ENCODE assay signal across 10 mouse cellular contexts in the genomic region with DNA sequence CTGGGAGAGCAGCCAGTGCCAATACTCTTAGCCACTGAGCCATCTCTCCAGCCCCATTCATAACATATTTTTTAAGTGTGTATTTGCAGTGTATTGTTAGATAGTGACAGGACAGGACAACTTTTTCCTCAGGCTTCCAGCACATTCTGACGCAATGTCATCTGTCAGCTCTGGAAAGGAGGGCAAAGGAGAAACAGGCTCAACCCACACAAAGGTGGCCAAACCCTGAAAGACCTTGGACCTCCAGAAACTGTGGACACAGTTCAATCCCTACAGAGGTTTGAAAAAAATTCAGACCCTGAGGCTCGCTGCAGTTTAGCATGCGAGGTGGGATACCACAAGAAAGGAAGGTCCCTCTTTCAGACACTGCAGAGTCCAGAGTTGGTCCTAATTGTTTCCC. TPM values are rescaled to one million over a fixed set of nuclear protein-coding genes. Genes with fewer than 3 reads are reported as not detected.
DNase-seq lines count a peak whose midpoint lies in the region; ATAC-seq and TF ChIP-seq lines count a peak whose summit lies in the region.
"Had no signal": no experiment of that assay in that cellular context is flagged by ENCODE, and none has a peak within 500 bp of the region (broad histone marks: within the 10 kb centered on the region; RNA-seq: fewer than 3 reads in every experiment).

No protein-coding gene starts in this region.

- H3ac ChIP-seq in myocyte (ENCODE audit: control insufficient read depth, insufficient read length): no peak overlapping the region

- no peaks in the 10 kb centered on the region for H3K9me3 ChIP-seq in hindbrain, embryonic 15.5 days

- H3K27ac ChIP-seq in layer of hippocampus, adult 2 months: no peak overlapping the region
- no peak overlapping the region for H3K27ac ChIP-seq in hindbrain, embryonic 15.5 days (replicated peaks)

- ATAC-seq in hindbrain, embryonic 15.5 days (ENCODE audit: low FRiP score, low read depth): no peak

- no peak overlapping the region for H3K9ac ChIP-seq in hindbrain, embryonic 15.5 days

- H3K27me3 ChIP-seq in hindbrain, embryonic 15.5 days: no peaks in the 10 kb centered on the region
- no peaks in the 10 kb centered on the region for H3K27me3 ChIP-seq in myocyte (ENCODE audit: control insufficient read depth, insufficient read depth, insufficient read length)

- H3K4me1 ChIP-seq in hindbrain, embryonic 15.5 days (replicated peaks): peaks cover 16% of the 10 kb centered on the region

- peaks cover 60% of the 10 kb centered on the region for H3K79me2 ChIP-seq in myocyte (ENCODE audit: control insufficient read depth, insufficient read depth)

- no peak for TF ChIP-seq CTCF in layer of hippocampus, adult 2 months (conservative IDR thresholded peaks at IDR 0.05)

- TF ChIP-seq POLR2A in myocyte (IDR thresholded peaks at IDR 0.05; ENCODE audit: insufficient read length, low read depth): no peak

- peak overlapping the region; percentile 97; the same call in 1 of the 2 replicates for H3K4me2 ChIP-seq in hindbrain, embryonic 15.5 days
- peak overlapping the region; percentile 74 for H3K4me2 ChIP-seq in myocyte (ENCODE audit: low read depth)

- H3K4me3 ChIP-seq in layer of hippocampus, adult 2 months: peak overlapping the region; percentile 90
- no peak overlapping the region for H3K4me3 ChIP-seq in hindbrain, embryonic 15.5 days
- H3K4me3 ChIP-seq in myocyte: peak overlapping the region; percentile 93

- 87% methylated on average over 3 of the region's 3 CpGs for WGBS in hindbrain, embryonic 15.5 days

- peak; percentile 48 for DNase-seq in adrenal gland, adult 2 months
- no peak for DNase-seq in adrenal gland, postnatal 14 days
- no peak for DNase-seq in layer of hippocampus, adult 2 months (ENCODE audit: low spot score in 2 of 2)
- DNase-seq in layer of hippocampus, postnatal 10 days (ENCODE audit: low spot score in 2 of 2): no peak
- DNase-seq in spleen, postnatal 36 days (ENCODE audit: low spot score in 2 of 2): no peak
- no peak for DNase-seq in ovary, postnatal 36 days (ENCODE audit: low spot score)
- DNase-seq: spleen, adult 18-20 months had no signal

- peaks cover 9% of the 10 kb centered on the region; the same call in 1 of the 2 replicates for H3K36me3 ChIP-seq in hindbrain, embryonic 15.5 days
- peaks cover 7% of the 10 kb centered on the region for H3K36me3 ChIP-seq in myocyte (ENCODE audit: control insufficient read depth, insufficient read depth)

TF ChIP-seq in myocyte, 11 proteins besides CTCF, POLR2A, EP300 and RAD21:
- TF ChIP-seq TCF3 (IDR thresholded peaks at IDR 0.05; ENCODE audit: insufficient read length, low read depth) (no peak), SRF (IDR thresholded peaks at IDR 0.05; ENCODE audit: control insufficient read depth, insufficient read length, low read depth) (no peak), CEBPB (IDR thresholded peaks at IDR 0.05; ENCODE audit: insufficient read depth, poor library complexity, severe bottlenecking) (no peak), E2F4 (IDR thresholded peaks at IDR 0.05; ENCODE audit: insufficient read depth) (no peak), MYOG (IDR thresholded peaks at IDR 0.05; ENCODE audit: control insufficient read depth in 1 of 3, insufficient read depth in 1 of 3, insufficient read length in 2 of 3, low read depth in 2 of 3) (no peak), MYOD1 (IDR thresholded peaks at IDR 0.05; ENCODE audit: control insufficient read depth in 1 of 3, insufficient read length in 2 of 3, low read depth in 2 of 3) (no peak), TCF12 (IDR thresholded peaks at IDR 0.05; ENCODE audit: insufficient read depth, poor library complexity, severe bottlenecking) (no peak), REST (IDR thresholded peaks at IDR 0.05; ENCODE audit: insufficient read depth, insufficient read length) (no peak), POLR2AphosphoS2 (IDR thresholded peaks at IDR 0.05; ENCODE audit: insufficient read length, low read depth) (no peak), MAX (IDR thresholded peaks at IDR 0.05; ENCODE audit: low read depth) (no peak), USF1 (IDR thresholded peaks at IDR 0.05; ENCODE audit: low read depth) (no peak)

RNA-seq across cellular contexts. Expression of gene Pex14, which starts 1.7 kb away (rescaled TPM):
- total RNA-seq in adrenal gland, adult 2 months (2021): 10 to 100 TPM; 77.8 to 81.4 TPM
- polyA plus RNA-seq in adrenal gland, adult 2 months (2012; rRNA removed): 110 and 111 TPM in 2 replicates
- total RNA-seq in adrenal gland, postnatal 14 days (2021): 61.7 and 64.1 TPM in 2 replicates
- total RNA-seq in layer of hippocampus, adult 2 months (2021): 10 to 100 TPM; 47.8 to 48.5 TPM
- 10 to 100 TPM; 32.2 to 33.2 TPM for total RNA-seq in layer of hippocampus, postnatal 10 days (2021)
- polyA plus RNA-seq in hindbrain, embryonic 15.5 days (2015; fragmentation: Nextera tagmentation; extraction: Ambion mirVana): 54.4 and 61.9 TPM in 2 replicates
- polyA plus RNA-seq in myocyte (2012; fragmentation: generic; extraction: Trizol): 71.5 TPM

RNA-seq across cellular contexts. Expression of gene Dffa, which starts 6.0 kb away (rescaled TPM):
- total RNA-seq in adrenal gland, adult 2 months (2021): 10 to 100 TPM; 19.2 to 26.1 TPM
- polyA plus RNA-seq in adrenal gland, adult 2 months (2012; rRNA removed): 9.8 and 11.6 TPM in 2 replicates
- total RNA-seq in adrenal gland, postnatal 14 days (2021): 18.4 and 25.5 TPM in 2 replicates
- total RNA-seq in layer of hippocampus, adult 2 months (2021): 10 to 100 TPM; 47.8 to 54.2 TPM
- total RNA-seq in layer of hippocampus, postnatal 10 days (2021): 10 to 100 TPM; 42.4 to 47.3 TPM
- 23.7 and 25.5 TPM in 2 replicates for polyA plus RNA-seq in hindbrain, embryonic 15.5 days (2015; fragmentation: Nextera tagmentation; extraction: Ambion mirVana)
- polyA plus RNA-seq in myocyte (2012; fragmentation: generic; extraction: Trizol): 17.5 TPM

RNA-seq across cellular contexts. Expression of gene Cort, which starts 28.6 kb away (rescaled TPM):
- total RNA-seq in adrenal gland, adult 2 months (2021): 1 to 10 TPM; 1.2 TPM
- polyA plus RNA-seq in adrenal gland, adult 2 months (2012; rRNA removed): not detected in 2 replicates
- 1.3 and 2.2 TPM in 2 replicates for total RNA-seq in adrenal gland, postnatal 14 days (2021)
- total RNA-seq in layer of hippocampus, adult 2 months (2021): 10 to 100 TPM; 11.0 to 14.7 TPM
- total RNA-seq in layer of hippocampus, postnatal 10 days (2021): 10 to 100 TPM; 17.8 to 22.2 TPM
- 0.23 and 0.59 TPM in 2 replicates for polyA plus RNA-seq in hindbrain, embryonic 15.5 days (2015; fragmentation: Nextera tagmentation; extraction: Ambion mirVana)
- polyA plus RNA-seq in myocyte (2012; fragmentation: generic; extraction: Trizol): not detected
- polyA plus RNA-seq: macrophage had no signal

RNA-seq across cellular contexts. Expression of gene Cenps, which starts 39.5 kb away (rescaled TPM):
- 10 to 100 TPM; 11.5 to 13.0 TPM for total RNA-seq in adrenal gland, adult 2 months (2021)
- polyA plus RNA-seq in adrenal gland, adult 2 months (2012; rRNA removed): 0.35 and 2.7 TPM in 2 replicates
- total RNA-seq in adrenal gland, postnatal 14 days (2021): 10.6 and 13.0 TPM in 2 replicates
- total RNA-seq in layer of hippocampus, adult 2 months (2021): 10 to 100 TPM; 19.3 to 27.1 TPM
- total RNA-seq in layer of hippocampus, postnatal 10 days (2021): 10 to 100 TPM; 23.8 to 28.4 TPM
- 15.3 and 18.8 TPM in 2 replicates for polyA plus RNA-seq in hindbrain, embryonic 15.5 days (2015; fragmentation: Nextera tagmentation; extraction: Ambion mirVana)
- polyA plus RNA-seq in myocyte (2012; fragmentation: generic; extraction: Trizol): 7.3 TPM
